Mouse (Mus musculus) brain, embryonic 14.5 days (tissue): ENCODE measurements around the gene Srpr. TPM values are rescaled to one million over a fixed set of nuclear protein-coding genes. Genes with fewer than 3 reads are reported as not detected.

ENCODE experiments used
- DNase-seq: peaks from one replicate; pipeline ENCODE4 v3.0.0-alpha.2; 2011; ENCODE audit warnings: low read depth
- CTCF ChIP-seq: fragments of 200-500 bp; IDR thresholded peaks from 2 replicates; pipeline ENCODE4 v1.5.1; 2012; ENCODE audit warnings: inconsistent platforms, mild to moderate bottlenecking, moderate library complexity, borderline replicate concordance; ENCODE audit not compliant: insufficient read depth, insufficient read length; ENCODE audit errors: extremely low read depth
- POLR2A ChIP-seq: fragments of 200-500 bp; IDR thresholded peaks from 2 replicates; pipeline ENCODE4 v1.6.1; 2012; ENCODE audit warnings: mild to moderate bottlenecking, inconsistent platforms, borderline replicate concordance; ENCODE audit not compliant: poor library complexity, insufficient read depth, insufficient read length, severe bottlenecking; ENCODE audit errors: extremely low read depth
- polyA plus RNA-seq: library from polyadenylated mRNA; depleted of rRNA; stranded (reverse); fragments of >200 nt; gene quantifications from 2 replicates; pipeline ENCODE4 v1.2.3, GENCODE M21; 2012; rRNA removed

The Srpr gene
- 43.2 and 51.3 TPM in 2 replicates for polyA plus RNA-seq

DNA sequence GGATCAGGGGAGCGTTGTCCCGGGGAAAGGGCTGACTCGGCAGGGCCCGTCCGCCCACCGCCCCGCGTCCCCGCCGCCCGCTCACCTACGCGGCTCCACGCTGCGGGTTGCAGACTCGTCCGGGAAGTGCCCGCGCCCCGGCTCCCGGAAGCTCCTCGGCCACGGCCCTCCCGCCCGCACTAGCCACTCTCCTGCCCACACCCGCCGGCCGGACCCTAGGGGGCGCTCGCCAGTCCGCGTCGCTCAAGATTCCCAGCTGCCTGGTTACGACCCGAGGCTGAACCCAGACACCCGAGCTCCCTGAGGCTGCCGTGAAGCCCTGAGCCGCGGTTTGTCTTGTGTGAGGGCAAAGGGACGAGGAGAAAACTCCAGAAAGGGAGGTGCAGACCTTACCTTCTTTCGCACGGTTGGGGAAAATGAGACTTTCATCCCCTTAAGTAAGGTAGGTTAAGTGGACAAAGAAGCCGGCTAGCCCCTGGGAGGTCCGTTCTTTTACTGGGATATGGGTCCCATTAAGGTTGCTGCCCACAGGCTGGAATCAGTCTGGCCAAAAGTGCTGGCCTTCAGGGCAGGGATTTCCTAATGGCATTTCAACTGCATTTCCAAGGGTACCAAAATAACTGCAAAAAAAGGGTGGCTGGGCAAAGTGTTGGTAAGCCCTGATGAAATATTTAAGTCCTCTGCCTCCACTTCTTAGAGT, at the start of gene Srpr, which contains the start of gene Tirap:
Gene Srpr, plus strand, starts transcription at position 404 of the 700 bp plus-strand sequence.
Gene Tirap, minus strand, starts transcription at position 520 of the 700 bp plus-strand sequence.
- DNase-seq = peak; percentile 89
- TF ChIP-seq POLR2A = peak; percentile 49
- TF ChIP-seq CTCF = peak; percentile 86

- TF ChIP-seq CTCF (no peak), POLR2A (no peak)
- DNase-seq = no peak
These were observed 47.1 kb upstream of the Srpr start for GRCm38 (mm10) chr9:35152923-35153322.

DNA sequence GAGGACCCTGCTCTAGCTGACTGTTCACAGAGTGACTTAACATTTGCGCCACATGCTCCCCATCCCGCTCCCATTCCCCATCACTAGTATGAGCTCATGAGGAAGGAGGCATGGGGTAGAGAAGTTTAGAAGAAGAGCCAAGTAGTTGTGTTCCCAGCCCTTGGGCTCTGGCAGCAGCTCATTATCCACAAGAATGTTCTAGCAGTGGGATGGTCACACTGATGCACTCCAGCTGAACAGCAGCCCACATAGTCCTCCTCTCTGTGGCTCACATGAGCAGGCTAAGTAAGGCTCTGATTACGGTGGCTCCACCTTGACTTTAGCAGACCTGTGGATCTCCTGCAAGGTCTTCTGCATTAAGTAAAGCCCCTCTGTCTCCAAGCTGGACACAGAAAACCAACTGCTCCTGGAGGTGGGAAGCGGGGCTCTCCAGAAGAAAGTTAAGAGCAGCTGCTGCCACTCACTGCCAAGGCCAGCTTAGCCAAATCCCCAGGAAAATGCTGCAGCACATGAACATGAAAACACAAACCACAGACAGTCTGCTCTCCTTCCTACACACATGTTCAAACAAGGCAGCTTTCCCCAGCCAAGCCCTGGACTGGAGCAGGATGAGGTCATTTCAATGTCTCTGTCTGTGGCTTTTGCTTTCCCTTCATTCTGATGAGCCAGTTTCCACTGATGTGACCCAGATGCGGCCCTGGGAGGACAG, 43.8 kb upstream of the Srpr start:
- DNase-seq = no peak
- TF ChIP-seq CTCF = no peak
- TF ChIP-seq POLR2A = no peak

DNA sequence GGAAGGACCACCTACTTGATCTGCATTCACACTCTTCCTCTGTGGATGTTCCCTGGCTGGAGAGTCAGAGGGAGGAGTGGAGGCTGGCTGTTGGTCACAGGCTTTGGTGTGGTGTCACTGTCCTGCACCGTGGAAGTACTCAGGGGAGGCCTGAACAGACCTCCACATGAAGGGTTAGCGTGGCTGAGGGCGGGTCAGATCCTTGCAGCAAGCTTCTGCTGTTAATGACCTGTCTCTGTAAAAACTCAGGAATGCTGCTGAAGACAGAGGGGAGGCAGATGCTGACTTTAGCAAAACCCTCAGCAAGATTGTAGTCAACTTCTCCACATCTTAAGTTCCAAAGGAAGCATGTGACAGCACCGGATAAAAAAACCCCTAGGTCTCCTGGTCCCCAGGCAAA, 43.1 kb upstream of the Srpr start:
- no peak for TF ChIP-seq POLR2A
- TF ChIP-seq CTCF = no peak
- no peak for DNase-seq

GRCm38 (mm10) chr9:35158477-35158876, 41.5 kb upstream of the Srpr start:
- TF ChIP-seq CTCF = no peak
- no peak for TF ChIP-seq POLR2A
- no peak for DNase-seq

GRCm38 (mm10) chr9:35160662-35161061, 39.3 kb upstream of the Srpr start:
- no peak for DNase-seq
- TF ChIP-seq CTCF (no peak), POLR2A (no peak)

DNA sequence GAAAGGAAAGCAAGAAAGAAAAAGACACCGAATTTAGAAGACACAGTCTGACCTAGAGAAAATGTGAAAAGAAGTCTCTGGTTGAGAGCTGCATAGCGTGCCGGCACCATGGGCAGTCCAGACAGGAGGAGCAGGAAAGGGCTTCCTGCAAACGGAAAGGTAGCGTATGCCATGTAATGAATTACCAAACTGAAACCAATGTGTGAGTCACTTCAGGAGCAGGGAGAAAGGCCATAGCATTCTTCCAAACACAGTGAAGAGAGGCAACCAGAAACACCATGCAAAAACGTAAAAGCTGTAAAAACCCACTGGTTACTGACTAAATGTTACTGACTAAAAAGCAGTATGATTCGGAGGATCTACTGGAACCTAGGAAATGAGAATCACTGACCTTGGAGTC, 38.3 kb upstream of the Srpr start:
- no peak for TF ChIP-seq CTCF
- DNase-seq = no peak

DNA sequence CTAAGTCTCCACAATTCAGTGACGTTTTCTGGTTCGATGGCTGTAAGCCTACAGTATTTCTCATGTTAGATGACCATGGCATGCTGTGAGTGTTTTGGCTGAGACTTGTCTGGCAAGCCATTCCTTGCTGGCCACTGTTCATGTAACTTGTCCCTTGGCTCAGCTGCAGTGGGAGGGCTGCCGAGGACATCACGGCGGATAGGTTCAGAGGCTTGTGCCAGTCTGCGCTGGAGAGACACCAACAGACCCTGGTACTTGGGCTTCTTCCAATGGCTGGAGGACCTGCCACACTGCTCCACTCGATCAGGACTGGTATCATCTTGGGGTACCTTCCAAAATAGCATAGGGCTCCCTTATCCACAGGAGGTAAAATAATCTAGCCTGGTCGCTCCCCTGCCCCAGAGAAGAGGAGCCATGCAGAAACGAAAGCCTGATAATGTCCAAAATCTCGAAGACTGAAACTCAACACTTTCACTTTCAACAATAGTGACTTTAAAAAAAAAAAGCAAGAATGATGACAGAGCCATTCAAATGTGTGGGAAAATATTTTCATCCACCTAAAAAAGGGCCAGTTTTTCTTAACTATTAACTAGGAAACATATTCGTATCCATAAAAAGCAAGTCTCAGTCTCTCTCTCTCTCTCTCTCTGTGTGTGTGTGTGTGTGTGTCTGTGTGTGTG, 36.8 kb upstream of the Srpr start:
- peak; percentile 31 for DNase-seq
- no peak for TF ChIP-seq CTCF

DNA sequence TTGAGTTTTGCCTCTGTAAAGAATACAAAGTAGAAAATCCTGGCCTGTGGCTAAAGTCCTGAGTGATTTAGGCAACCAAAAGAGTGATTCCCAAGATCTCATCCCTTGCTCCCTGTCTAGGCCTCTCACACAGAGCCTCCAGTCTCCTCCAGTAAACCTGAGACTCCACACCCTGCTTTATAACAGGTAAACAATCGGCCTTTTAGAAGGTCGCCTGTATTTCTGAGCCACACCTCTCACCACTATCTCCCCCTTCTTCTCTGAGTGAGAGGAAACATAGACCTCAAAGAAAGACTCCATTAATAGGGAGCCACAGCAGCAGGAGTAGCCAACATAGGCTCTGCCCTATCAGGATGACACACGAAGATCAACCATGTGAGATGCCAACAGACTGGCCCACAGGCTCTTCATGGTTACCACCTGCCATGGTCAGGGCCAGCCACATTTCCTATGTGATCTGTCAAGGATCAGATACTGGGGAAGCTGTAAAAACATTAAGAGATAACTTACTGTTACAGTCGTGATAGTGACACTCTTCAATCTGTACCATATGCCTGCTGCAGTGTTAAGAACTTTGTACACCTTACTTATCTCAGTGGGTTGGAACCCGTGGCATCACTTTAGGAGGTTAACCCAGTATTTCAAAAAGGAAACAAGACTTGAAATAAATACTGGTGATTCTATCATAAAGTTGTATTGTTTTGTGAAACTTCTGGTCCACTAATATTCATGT, 35.7 kb upstream of the Srpr start:
- TF ChIP-seq CTCF = no peak
- no peak for TF ChIP-seq POLR2A
- no peak for DNase-seq

DNA sequence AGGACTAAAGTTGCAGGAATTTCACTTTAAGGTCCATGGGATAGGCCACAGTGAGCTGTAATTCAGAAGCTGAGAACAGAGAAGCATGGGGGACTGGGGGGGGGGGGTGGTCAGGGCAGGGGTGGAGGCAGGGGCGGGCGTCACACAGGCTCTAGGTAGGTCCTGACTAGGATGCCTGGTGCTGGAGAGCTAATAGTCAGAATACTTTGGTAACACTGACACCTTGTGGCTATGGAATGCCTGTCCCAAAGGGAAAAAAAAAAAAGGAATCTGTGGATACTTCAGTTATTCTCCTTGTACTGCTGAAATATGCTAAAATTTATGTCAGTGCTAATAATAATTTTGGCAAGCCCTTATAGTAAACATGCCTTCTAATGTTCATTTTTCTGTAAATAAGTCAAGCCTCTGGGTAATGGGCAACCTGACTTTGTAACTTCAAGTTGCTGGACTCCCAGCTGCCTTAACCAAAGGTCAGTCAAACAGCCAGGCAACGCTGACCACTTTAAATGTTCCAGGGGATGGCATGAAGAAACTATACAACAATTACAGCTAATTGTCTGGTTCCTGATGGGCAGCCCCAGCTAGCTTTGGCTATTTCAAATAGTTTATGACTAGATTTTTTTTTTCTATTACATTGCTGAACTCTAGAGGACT, 33.7 kb upstream of the Srpr start:
- TF ChIP-seq POLR2A (no peak), CTCF (peak; percentile 50; the same call in 1 of the 2 replicates)
- peak; percentile 73 for DNase-seq

DNA sequence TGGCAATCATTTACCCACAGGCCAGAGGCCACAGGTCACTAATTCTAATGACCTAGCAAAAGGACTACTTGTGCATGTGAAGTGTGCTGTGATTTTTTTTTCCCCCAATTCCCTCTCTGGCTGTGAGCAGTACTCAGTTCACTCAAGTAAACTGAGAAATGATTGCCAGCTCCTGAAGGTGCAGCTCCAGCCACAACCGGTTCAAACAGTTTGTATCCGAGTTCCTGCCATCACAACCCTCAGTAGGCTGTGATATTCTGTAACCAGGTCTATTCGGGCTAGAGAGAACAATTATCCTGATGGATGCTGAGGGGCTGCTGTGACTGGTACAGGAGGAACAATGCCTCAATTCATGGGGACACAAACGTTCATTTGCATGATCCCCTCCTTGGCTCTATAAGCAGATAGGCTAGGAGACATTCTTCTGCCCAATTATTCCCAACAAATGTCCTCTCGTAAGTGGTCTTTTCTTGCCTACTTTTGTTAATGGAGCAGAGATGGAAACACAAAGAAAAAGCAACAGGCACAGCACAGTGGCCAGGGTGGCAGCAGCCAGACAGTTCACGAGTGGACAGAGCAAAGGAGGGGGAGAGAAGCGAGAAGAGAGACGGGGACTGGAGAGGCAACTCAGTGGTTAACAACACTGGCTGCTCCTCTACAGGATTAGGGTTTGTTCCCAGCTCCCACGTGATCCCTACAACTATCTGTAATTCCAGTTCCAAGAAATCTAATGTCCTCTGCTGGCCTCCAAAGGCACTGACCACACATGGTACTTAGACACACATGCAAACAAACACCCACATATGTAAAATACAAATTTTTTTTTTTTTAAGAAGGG, 33.0 kb upstream of the Srpr start:
- TF ChIP-seq CTCF (no peak), POLR2A (no peak)
- peak; percentile 85 for DNase-seq
